24 mouse cellular contexts compared by ENCODE assay signal in genomic region chr10:125607787-125608617, GRCm38 (mm10).
DNase-seq lines count a peak whose midpoint lies in the region; ATAC-seq lines count a peak whose summit lies in the region.
"Had no signal": no experiment of that assay in that cellular context is flagged by ENCODE, and none has a peak within 500 bp of the region (broad histone marks: within the 10 kb centered on the region; RNA-seq: fewer than 3 reads in every experiment).

No protein-coding gene starts in this region.

- DNase-seq in forebrain, embryonic 10.5 days (ENCODE audit: extremely low spot score, low spot score): no peak
- no peak for DNase-seq in hindbrain, embryonic 14.5 days (ENCODE audit: low spot score)
- no peak for DNase-seq in lung, postnatal 10 days
- no peak for DNase-seq in Muller cell, postnatal 12 days (ENCODE audit: inconsistent ontology term)
- DNase-seq in left cerebral cortex, adult 18-20 months (ENCODE audit: low spot score in 2 of 2): no peak
- DNase-seq in cerebellum, adult 9-10 months: no peak
- DNase-seq: adrenal gland, adult 8-10 months; cerebellum, adult 11 months; cerebellum, postnatal 14 days; gastrocnemius, postnatal 36 days; heart, postnatal 10 days; kidney, adult 2 months; kidney, postnatal 14 days; left cerebral cortex, postnatal 4 days; liver; right cerebral cortex, adult 18-20 months; thymus, postnatal 25 days had no signal

- 65% methylated on average over 10 of the region's 10 CpGs for WGBS in forebrain, embryonic 10.5 days
- WGBS in forebrain, embryonic 13.5 days: 26% methylated on average over 10 of the region's 10 CpGs
- WGBS in hindbrain, embryonic 14.5 days: 48% methylated on average over 10 of the region's 10 CpGs
- 27% methylated on average over 10 of the region's 10 CpGs for WGBS in midbrain, embryonic 15.5 days

- no peak overlapping the region for H3K9ac ChIP-seq in forebrain, embryonic 13.5 days
- H3K9ac ChIP-seq in hindbrain, embryonic 14.5 days: no peak overlapping the region
- no peak overlapping the region for H3K9ac ChIP-seq in midbrain, embryonic 15.5 days
- H3K9ac ChIP-seq: embryonic facial prominence, embryonic 13.5 days had no signal

- no peaks in the 10 kb centered on the region for H3K27me3 ChIP-seq in forebrain, embryonic 10.5 days (ENCODE audit: poor library complexity, severe bottlenecking)
- H3K27me3 ChIP-seq in forebrain, embryonic 13.5 days: 0 out of 2 replicates have a peak, but pooled peaks cover 8% of the 10 kb centered on the region
- H3K27me3 ChIP-seq in hindbrain, embryonic 14.5 days (ENCODE audit: control insufficient read depth, insufficient read depth, low read length): no peaks in the 10 kb centered on the region
- no peaks in the 10 kb centered on the region for H3K27me3 ChIP-seq in midbrain, embryonic 15.5 days (replicated peaks)
- H3K27me3 ChIP-seq: embryonic facial prominence, embryonic 13.5 days had no signal

- peaks cover 14% of the 10 kb centered on the region for H3K4me1 ChIP-seq in forebrain, embryonic 10.5 days
- H3K4me1 ChIP-seq in forebrain, embryonic 13.5 days: peaks cover 10% of the 10 kb centered on the region
- peaks cover 7% of the 10 kb centered on the region; the same call in 1 of the 2 replicates for H3K4me1 ChIP-seq in hindbrain, embryonic 14.5 days (replicated peaks; ENCODE audit: control insufficient read depth, insufficient read depth, low read length)
- H3K4me1 ChIP-seq in midbrain, embryonic 15.5 days: peaks cover 9% of the 10 kb centered on the region; the same call in 1 of the 2 replicates
- H3K4me1 ChIP-seq: embryonic facial prominence, embryonic 13.5 days; heart, embryonic 10.5 days had no signal

- H3K4me2 ChIP-seq in forebrain, embryonic 13.5 days: no peak overlapping the region
- H3K4me2 ChIP-seq in hindbrain, embryonic 14.5 days (replicated peaks): no peak overlapping the region
- H3K4me2 ChIP-seq in midbrain, embryonic 15.5 days: no peak overlapping the region; the same call in 1 of the 2 replicates
- H3K4me2 ChIP-seq: embryonic facial prominence, embryonic 13.5 days had no signal

- peak overlapping the region; percentile 35; the same call in 1 of the 2 replicates for H3K27ac ChIP-seq in forebrain, embryonic 10.5 days
- H3K27ac ChIP-seq in forebrain, embryonic 13.5 days: no peak overlapping the region
- H3K27ac ChIP-seq in hindbrain, embryonic 14.5 days: peak overlapping the region; percentile 65
- H3K27ac ChIP-seq in midbrain, embryonic 15.5 days: 0 out of 2 replicates have a peak overlapping the region, but pooled peaks have one; percentile 13
- H3K27ac ChIP-seq: embryonic facial prominence, embryonic 13.5 days; heart, embryonic 10.5 days; layer of hippocampus, adult 2 months; left cerebral cortex, adult 2 months had no signal

- H3K9me3 ChIP-seq in forebrain, embryonic 10.5 days: no peaks in the 10 kb centered on the region
- no peaks in the 10 kb centered on the region for H3K9me3 ChIP-seq in forebrain, embryonic 13.5 days (replicated peaks)
- H3K9me3 ChIP-seq in hindbrain, embryonic 14.5 days (ENCODE audit: control insufficient read depth, low read length): no peaks in the 10 kb centered on the region
- H3K9me3 ChIP-seq in midbrain, embryonic 15.5 days: no peaks in the 10 kb centered on the region
- H3K9me3 ChIP-seq: embryonic facial prominence, embryonic 13.5 days; heart, embryonic 10.5 days had no signal

- no peaks in the 10 kb centered on the region for H3K36me3 ChIP-seq in forebrain, embryonic 10.5 days (replicated peaks)
- no peaks in the 10 kb centered on the region for H3K36me3 ChIP-seq in forebrain, embryonic 13.5 days (ENCODE audit: poor library complexity, severe bottlenecking)
- no peaks in the 10 kb centered on the region for H3K36me3 ChIP-seq in hindbrain, embryonic 14.5 days (replicated peaks; ENCODE audit: control insufficient read depth, insufficient read depth)
- H3K36me3 ChIP-seq in midbrain, embryonic 15.5 days (replicated peaks): no peaks in the 10 kb centered on the region
- H3K36me3 ChIP-seq: embryonic facial prominence, embryonic 13.5 days; heart, embryonic 10.5 days had no signal

- ATAC-seq in forebrain, embryonic 13.5 days: peak; percentile 92
- peak; percentile 86 for ATAC-seq in hindbrain, embryonic 14.5 days (ENCODE audit: low FRiP score)
- ATAC-seq in midbrain, embryonic 15.5 days (replicated peaks): peak; percentile 82
- ATAC-seq: lung, postnatal 0 days had no signal

- H3K4me3 ChIP-seq in forebrain, embryonic 10.5 days: no peak overlapping the region
- H3K4me3 ChIP-seq in forebrain, embryonic 13.5 days: no peak overlapping the region
- no peak overlapping the region for H3K4me3 ChIP-seq in hindbrain, embryonic 14.5 days (replicated peaks; ENCODE audit: low read length)
- H3K4me3 ChIP-seq in midbrain, embryonic 15.5 days: no peak overlapping the region
- H3K4me3 ChIP-seq: embryonic facial prominence, embryonic 13.5 days; heart, embryonic 10.5 days; layer of hippocampus, adult 2 months; left cerebral cortex, adult 2 months had no signal
